Comparison of ENCODE assay signal across 17 mouse cellular contexts in genomic region chr9:29597665-29598064, GRCm38 (mm10).
DNase-seq lines count a peak whose midpoint lies in the region; ATAC-seq and TF ChIP-seq lines count a peak whose summit lies in the region.
"Had no signal": no experiment of that assay in that cellular context is flagged by ENCODE, and none has a peak within 500 bp of the region (broad histone marks: within the 10 kb centered on the region; RNA-seq: fewer than 3 reads in every experiment).

No protein-coding gene starts in this region.

- H3K27me3 ChIP-seq in kidney, postnatal 0 days (ENCODE audit: insufficient read depth, low read length), result no peaks in the 10 kb centered on the region
- no peaks in the 10 kb centered on the region for H3K27me3 ChIP-seq in kidney, adult 2 months (replicated peaks; ENCODE audit: control insufficient read depth, insufficient read depth, low read length)
- no peaks in the 10 kb centered on the region for H3K27me3 ChIP-seq in neural tube, embryonic 13.5 days
- H3K27me3 ChIP-seq: forebrain, embryonic 15.5 days; liver, embryonic 15.5 days; megakaryocyte, embryonic 14.5 days had no signal

- no peaks in the 10 kb centered on the region for H3K9me3 ChIP-seq in kidney, postnatal 0 days (replicated peaks; ENCODE audit: low read length)
- no peaks in the 10 kb centered on the region for H3K9me3 ChIP-seq in neural tube, embryonic 13.5 days
- H3K9me3 ChIP-seq: forebrain, embryonic 15.5 days; limb, embryonic 13.5 days; liver, embryonic 15.5 days had no signal

- no peak overlapping the region for H3K9ac ChIP-seq in kidney, postnatal 0 days (ENCODE audit: low read depth, low read length)
- H3K9ac ChIP-seq in neural tube, embryonic 13.5 days, result no peak overlapping the region
- H3K9ac ChIP-seq: forebrain, embryonic 15.5 days; limb, embryonic 13.5 days; liver, embryonic 15.5 days had no signal

- H3K4me2 ChIP-seq in kidney, postnatal 0 days (ENCODE audit: low read length), result no peak overlapping the region
- H3K4me2 ChIP-seq in neural tube, embryonic 13.5 days, result no peak overlapping the region
- H3K4me2 ChIP-seq: forebrain, embryonic 15.5 days; limb, embryonic 13.5 days; liver, embryonic 15.5 days had no signal

- peak; percentile 73; the same call in 1 of the 2 replicates for ATAC-seq in frontal cortex, adult (ENCODE audit: low TSS enrichment)
- ATAC-seq in kidney, postnatal 0 days (replicated peaks; ENCODE audit: low FRiP score, low read depth), result no peak
- no peak for ATAC-seq in neural tube, embryonic 13.5 days (ENCODE audit: low read depth)
- ATAC-seq: forebrain, embryonic 15.5 days; inflammation-experienced regulatory T-cells, adult 6 months had no signal

- no peak for TF ChIP-seq POLR2A in kidney, adult 2 months (IDR thresholded peaks at IDR 0.05; ENCODE audit: low read depth, low read length)

- WGBS in kidney, postnatal 0 days, result 29% methylated on average over 4 of the region's 4 CpGs
- WGBS in kidney, adult 2 months, result 39% methylated on average over 4 of the region's 4 CpGs
- 40% methylated on average over 4 of the region's 4 CpGs for WGBS in neural tube, embryonic 13.5 days

- H3K4me3 ChIP-seq in kidney, postnatal 0 days (replicated peaks; ENCODE audit: low read depth, low read length), result no peak overlapping the region
- H3K4me3 ChIP-seq in kidney, adult 2 months (ENCODE audit: insufficient read depth, low read depth, low read length), result no peak overlapping the region
- no peak overlapping the region for H3K4me3 ChIP-seq in neural tube, embryonic 13.5 days
- H3K4me3 ChIP-seq: forebrain, embryonic 15.5 days; limb, embryonic 13.5 days; liver, embryonic 15.5 days; megakaryocyte, embryonic 14.5 days had no signal

- no peak overlapping the region for H3K27ac ChIP-seq in kidney, postnatal 0 days
- no peak overlapping the region for H3K27ac ChIP-seq in kidney, adult 2 months (ENCODE audit: insufficient read depth, low read depth, low read length)
- peak overlapping the region; percentile 23; the same call in 1 of the 2 replicates for H3K27ac ChIP-seq in neural tube, embryonic 13.5 days (replicated peaks)
- H3K27ac ChIP-seq: forebrain, embryonic 15.5 days; limb, embryonic 13.5 days; liver, embryonic 15.5 days had no signal

- no peaks in the 10 kb centered on the region for H3K4me1 ChIP-seq in kidney, postnatal 0 days (replicated peaks; ENCODE audit: insufficient read depth, low read length)
- H3K4me1 ChIP-seq in kidney, adult 2 months (ENCODE audit: control insufficient read depth, insufficient read depth, low read length), result no peaks in the 10 kb centered on the region
- H3K4me1 ChIP-seq in neural tube, embryonic 13.5 days (replicated peaks), result peaks cover 34% of the 10 kb centered on the region
- H3K4me1 ChIP-seq: limb, embryonic 13.5 days; liver, embryonic 15.5 days; megakaryocyte, embryonic 14.5 days had no signal

- DNase-seq in frontal cortex, postnatal 25 days (ENCODE audit: low spot score in 2 of 2), result no peak
- DNase-seq in kidney, postnatal 0 days (ENCODE audit: low spot score), result peak; percentile 21
- no peak for DNase-seq in kidney, adult 2 months
- no peak for DNase-seq in neural tube, embryonic 10.5 days (ENCODE audit: extremely low spot score, low spot score)
- DNase-seq in right cerebral cortex, postnatal 4 days, result peak; percentile 52
- DNase-seq in cerebellum, adult 11 months, result no peak
- DNase-seq: adrenal gland, postnatal 14 days; heart, postnatal 14 days; lung, postnatal 10 days; thymus, postnatal 14 days had no signal

- no peaks in the 10 kb centered on the region for H3K36me3 ChIP-seq in kidney, postnatal 0 days (ENCODE audit: insufficient read depth, low read length)
- no peaks in the 10 kb centered on the region for H3K36me3 ChIP-seq in kidney, adult 2 months (ENCODE audit: control insufficient read depth, insufficient read depth, low read length)
- H3K36me3 ChIP-seq in neural tube, embryonic 13.5 days, result no peaks in the 10 kb centered on the region
- H3K36me3 ChIP-seq: forebrain, embryonic 15.5 days; limb, embryonic 13.5 days; liver, embryonic 15.5 days had no signal

- no peak for TF ChIP-seq CTCF in kidney, postnatal 0 days (IDR thresholded peaks at IDR 0.05; ENCODE audit: low read depth)
- TF ChIP-seq CTCF in kidney, adult 2 months (conservative IDR thresholded peaks at IDR 0.05; ENCODE audit: insufficient read depth, insufficient read length, low read depth, low read length), result no peak

Comparison
In these comparisons a context has a peak if more than half of its experiments do, and no peak if none do; other contexts are left out.
1. DNase-seq: peak in kidney, postnatal 0 days (single experiment) and right cerebral cortex, postnatal 4 days (single experiment); none in frontal cortex, postnatal 25 days (0 of 2), kidney, adult 2 months (single experiment), neural tube, embryonic 10.5 days (single experiment) and cerebellum, adult 11 months (single experiment).